Mouse (Mus musculus): ENCODE data around the gene Pttg1. TPM values are rescaled to one million over a fixed set of nuclear protein-coding genes. Genes with fewer than 3 reads are reported as not detected.
A peak's percentile ranks its signal among the peaks of the same experiment; 100 is the strongest.

The Pttg1 gene
- total RNA-seq, 2 experiments from 2014 or later = 39.5 to 44.0 TPM

GRCm38 (mm10) chr11:43412771-43413451 is 13.1 kb downstream of the Pttg1 start:
- DNase-seq = peak; percentile 32 to 61
- intact Hi-C loops (cut with DNase I) = no loop called here

GRCm38 (mm10) chr11:43411413-43411812 is 14.6 kb downstream of the Pttg1 start:
- intact Hi-C loops (cut with DNase I) = no loop called here
- peak; percentile 15 to 26 for DNase-seq

DNA sequence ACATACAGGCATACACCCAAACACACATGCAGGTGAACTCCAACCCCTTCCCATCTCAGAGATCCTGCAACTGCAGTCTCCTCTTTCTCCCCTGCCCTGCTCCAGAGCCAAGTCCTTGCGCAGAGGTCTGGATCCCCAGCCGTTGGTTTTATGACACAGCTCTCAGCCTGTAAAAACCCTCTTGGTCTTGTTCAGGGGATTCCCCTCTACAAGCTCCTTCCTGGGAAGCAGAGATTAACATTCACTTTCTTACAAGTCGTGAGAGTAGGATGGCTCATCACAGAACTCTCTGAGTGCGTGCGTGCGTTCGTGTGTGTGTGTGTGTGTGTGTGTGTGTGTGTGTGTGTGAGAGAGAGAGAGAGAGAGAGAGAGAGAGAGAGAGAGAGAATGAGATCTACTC is 15.8 kb downstream of the Pttg1 start:
- intact Hi-C loops (cut with DNase I) = no loop called here
- DNase-seq = no peak

DNA sequence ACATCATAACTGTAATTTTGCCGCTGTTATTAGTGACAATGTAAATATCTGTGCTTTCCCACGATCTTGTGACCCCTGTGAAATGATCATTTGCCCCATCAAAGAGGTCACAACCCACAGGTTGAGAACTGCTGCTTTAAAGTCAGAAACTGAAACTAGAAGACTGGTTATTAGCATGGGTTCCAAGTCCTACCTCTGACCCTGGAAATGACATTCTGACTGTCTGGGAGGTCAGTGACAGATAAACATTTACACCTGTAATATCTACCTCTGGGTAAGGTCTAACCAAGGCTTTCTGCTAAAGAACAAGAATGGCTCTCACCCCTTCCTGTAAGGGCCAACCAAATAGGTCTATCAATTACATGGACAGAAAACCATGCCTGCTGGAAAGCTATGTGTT is 17.2 kb downstream of the Pttg1 start:
- intact Hi-C loops (cut with DNase I) = no loop called here

DNA sequence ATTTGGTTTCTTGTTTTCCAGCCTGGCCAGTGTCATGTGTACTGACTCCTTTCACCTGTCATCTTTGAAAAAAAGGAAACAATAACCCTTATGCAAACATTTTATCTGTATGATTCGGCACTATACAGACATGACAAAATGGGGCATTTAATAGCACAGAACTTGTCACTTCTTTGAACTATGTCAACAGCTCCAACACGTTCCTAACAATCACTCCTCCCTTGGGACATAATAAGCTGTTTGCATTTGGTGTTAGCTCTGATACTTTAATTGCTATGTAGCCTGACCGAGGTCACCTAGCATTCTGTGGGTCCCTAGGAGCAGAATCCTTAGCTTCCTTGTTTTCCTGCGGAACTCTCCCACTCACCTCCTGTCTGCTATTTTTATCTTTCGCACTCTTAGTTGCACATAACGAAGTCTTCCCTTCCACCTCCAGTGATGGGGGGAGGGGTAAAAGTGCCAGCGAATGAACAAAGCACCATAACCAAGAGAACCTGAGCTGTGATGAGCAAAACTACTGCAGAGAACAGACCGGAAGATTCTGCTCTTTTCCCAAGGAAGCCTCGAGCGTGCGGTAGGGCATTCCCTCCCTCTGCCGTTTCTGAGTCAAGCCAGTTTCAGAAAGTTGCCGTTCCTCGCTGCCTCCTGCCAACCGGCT is 21.8 kb downstream of the Pttg1 start:
- intact Hi-C loops (cut with DNase I) = no loop called here
- no peak for DNase-seq

More for the DNA sequence above, 17.2 kb downstream of the Pttg1 start:
- no peak for DNase-seq

- intact Hi-C loops (cut with DNase I) = no loop called here
- no peak for DNase-seq
Measured at GRCm38 (mm10) chr11:43400131-43400530, 25.9 kb downstream of the Pttg1 start.

DNA sequence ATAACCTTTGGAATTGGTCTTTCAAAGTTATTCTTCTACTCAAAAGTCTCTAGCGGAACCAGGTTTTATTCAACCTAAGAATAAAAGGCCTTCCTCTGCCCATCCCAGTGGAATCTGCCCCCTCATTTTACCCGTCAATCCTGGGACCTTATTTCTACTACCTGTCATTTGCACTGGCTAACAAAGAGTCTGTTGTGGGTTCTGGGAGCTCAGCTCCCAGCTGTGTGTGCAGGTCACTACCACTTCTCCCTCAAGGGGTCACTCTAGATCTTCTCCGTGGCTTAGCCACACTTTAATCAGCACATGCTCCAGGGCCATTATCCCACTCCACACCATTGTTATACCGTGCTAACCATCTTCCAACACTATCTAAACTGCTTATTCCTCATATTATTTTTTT is 26.8 kb downstream of the Pttg1 start:
- intact Hi-C loops (cut with DNase I) = no loop called here
- no peak for DNase-seq

DNA sequence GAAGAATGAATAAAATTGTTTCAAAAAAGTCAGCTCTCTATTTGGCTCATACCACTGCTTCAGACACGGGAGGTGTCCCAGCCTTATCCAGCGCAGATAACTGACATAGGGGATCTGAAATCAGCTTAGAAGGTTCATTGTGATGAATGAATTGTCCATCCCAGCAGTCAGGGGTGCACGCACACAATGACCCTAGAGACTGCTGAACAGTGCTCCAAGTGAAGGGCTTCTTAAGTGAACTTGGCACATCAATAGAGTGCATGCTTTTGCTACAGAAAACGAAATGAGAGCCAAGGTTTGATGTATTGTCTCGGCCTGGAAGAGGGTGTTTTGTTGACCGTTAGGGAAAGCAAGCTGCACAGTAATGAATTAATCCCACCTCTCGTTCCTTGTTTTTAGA is 29.4 kb downstream of the Pttg1 start:
- intact Hi-C loops (cut with DNase I) = no loop called here

GRCm38 (mm10) chr11:43396246-43396645 is 29.8 kb downstream of the Pttg1 start:
- intact Hi-C loops (cut with DNase I) = no loop called here
- no peak for DNase-seq

More for the DNA sequence above, 29.4 kb downstream of the Pttg1 start:
- DNase-seq = no peak

GRCm38 (mm10) chr11:43395073-43395948 is 30.7 kb downstream of the Pttg1 start:
- intact Hi-C loops (cut with DNase I) = no loop called here

DNA sequence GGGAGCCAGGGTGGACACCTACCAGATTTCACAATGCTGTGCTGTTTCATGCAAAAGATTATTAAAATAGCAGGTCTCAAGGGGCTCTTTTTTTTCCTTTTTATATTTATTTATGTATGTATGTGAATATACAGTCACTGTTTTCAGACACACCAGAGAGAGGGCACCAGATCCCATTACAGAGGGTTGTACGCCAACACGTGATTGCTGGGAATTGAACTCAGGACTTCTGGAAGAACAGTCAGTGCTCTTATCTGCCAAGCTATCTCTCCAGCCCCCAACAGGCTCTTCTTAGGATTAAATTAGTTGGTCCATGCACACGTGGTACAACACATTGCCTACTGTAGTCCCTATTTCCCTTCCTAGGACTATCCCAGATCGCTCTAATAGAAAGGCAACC is 32.7 kb downstream of the Pttg1 start:
- intact Hi-C loops (cut with DNase I) = no loop called here
- DNase-seq = no peak

More at GRCm38 (mm10) chr11:43395073-43395948, 30.7 kb downstream of the Pttg1 start:
- DNase-seq = no peak

GRCm38 (mm10) chr11:43392757-43393156 is 33.3 kb downstream of the Pttg1 start:
- DNase-seq = no peak
- intact Hi-C loops (cut with DNase I) = no loop called here

DNA sequence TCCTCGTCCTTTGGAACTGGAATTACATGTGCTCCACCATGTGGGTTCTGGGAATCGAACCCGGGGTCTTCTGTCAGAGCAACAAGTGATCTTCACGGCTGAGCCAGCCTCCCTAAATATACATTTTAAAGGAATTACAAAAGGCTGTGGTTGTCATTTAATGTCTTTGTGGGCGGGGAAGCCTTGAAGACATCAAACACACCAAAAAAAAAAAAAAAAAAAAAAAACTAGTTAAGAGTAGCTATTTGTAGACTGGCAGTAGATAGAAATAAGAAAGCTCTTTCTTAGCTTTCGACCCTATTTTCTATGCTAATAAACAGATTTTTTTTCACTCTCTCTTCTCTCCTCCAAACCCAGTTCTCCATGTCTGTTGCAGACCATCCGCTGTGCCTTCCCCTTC is 36.9 kb downstream of the Pttg1 start:
- no peak for DNase-seq
- intact Hi-C loops (cut with DNase I) = no loop called here

DNA sequence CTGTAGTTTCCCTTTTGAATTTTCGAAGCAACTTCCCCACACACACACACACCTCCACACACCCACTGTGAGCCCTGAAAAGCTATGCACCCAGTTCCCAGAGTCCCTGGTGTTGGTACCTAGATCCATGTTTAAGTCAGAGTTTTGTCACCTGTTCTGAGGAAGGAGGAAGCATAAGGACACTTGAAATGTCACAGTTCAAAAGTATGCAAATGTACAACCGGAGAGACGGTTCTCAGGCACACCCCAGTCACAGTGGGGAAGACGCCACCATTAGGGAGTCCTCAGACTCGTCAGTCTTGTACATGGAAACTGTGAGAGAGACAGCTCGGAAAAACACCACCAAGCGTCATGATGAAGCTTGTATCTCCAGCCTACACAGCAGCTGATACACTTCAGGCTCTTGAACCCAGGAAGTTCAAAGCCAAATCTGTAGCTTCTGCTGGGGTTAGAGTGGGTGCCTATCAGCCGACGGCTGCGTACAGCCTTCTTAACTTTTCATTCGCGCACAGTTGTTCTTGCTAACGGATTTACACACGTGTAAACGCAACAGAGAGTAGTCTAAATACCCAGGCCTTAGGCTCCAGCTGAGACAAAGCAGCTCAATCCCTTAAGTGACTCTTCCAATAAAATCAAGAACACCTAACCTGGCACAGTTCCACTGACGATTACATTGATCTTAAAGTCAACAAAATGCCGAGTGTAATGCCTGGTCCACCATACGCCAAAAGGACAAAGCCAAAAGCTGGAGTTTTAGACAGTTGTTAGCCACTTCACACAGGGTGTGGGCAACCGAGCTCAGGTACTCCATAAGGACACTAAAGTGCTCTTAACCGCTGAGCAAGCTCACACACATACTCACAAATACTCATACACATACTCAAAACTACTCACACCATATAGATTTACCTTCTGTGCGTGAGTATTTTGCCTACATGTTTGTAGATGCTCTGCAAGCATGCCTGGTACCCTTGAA is 37.6 kb downstream of the Pttg1 start:
- intact Hi-C loops (cut with DNase I) = no loop called here
- no peak for DNase-seq

GRCm38 (mm10) chr11:43387004-43387880 is 38.8 kb downstream of the Pttg1 start:
- DNase-seq = no peak
- intact Hi-C loops (cut with DNase I) = no loop called here

- intact Hi-C loops (cut with DNase I) = no loop called here
Measured at GRCm38 (mm10) chr11:43385716-43386115, 40.3 kb downstream of the Pttg1 start.

GRCm38 (mm10) chr11:43385055-43385649 is 40.9 kb downstream of the Pttg1 start:
- intact Hi-C loops (cut with DNase I) = no loop called here
- DNase-seq = peak; percentile 12 to 45

More at GRCm38 (mm10) chr11:43385716-43386115, 40.3 kb downstream of the Pttg1 start:
- no peak for DNase-seq

GRCm38 (mm10) chr11:43383581-43383980 is 42.5 kb downstream of the Pttg1 start:
- DNase-seq = no peak
- intact Hi-C loops (cut with DNase I) = no loop called here

DNA sequence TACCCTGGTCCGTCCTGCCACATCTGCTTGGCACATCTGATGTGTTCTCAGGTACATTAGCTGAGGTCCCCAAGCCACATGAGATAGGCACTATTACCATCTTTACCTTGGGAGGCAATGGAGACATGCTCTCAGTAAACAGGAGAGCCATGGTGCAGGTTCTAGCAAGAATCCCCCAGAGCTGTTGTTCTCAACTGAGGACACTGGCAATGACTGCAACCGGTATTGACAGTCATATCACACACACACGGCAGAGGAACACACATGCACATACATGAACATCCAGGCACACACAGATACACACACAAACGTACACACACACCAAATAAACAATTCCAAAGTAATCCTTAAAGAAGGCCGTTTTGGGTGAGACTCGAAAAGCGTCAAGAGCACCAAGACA is 45.1 kb downstream of the Pttg1 start:
- no peak for DNase-seq
- intact Hi-C loops (cut with DNase I) = no loop called here
